Mouse (Mus musculus) layer of hippocampus, postnatal 14 days (tissue): ENCODE results near the gene Ms4a4b. TPM values are rescaled to one million over a fixed set of nuclear protein-coding genes. Genes with fewer than 3 reads are reported as not detected.
"Not testable (repeated sequence)": the region's sequence is repeated elsewhere in the genome, so short reads cannot be mapped to it uniquely, and the experiment has no call there.

Experiments
- DNase-seq, 2 experiments: peaks; one replicate each; pipeline ENCODE4 v3.0.0; 2021 to 2022; ENCODE audit warnings: low spot score in 2 of 2, mixed read lengths in 1 of 2
- total RNA-seq, 2 experiments: library from RNA; stranded (reverse); gene quantifications; 2 replicates each; pipeline ENCODE4 v1.2.3; 2021

Ms4a4b gene
- total RNA-seq, 2 experiments from 2014 or later: not detected

DNA sequence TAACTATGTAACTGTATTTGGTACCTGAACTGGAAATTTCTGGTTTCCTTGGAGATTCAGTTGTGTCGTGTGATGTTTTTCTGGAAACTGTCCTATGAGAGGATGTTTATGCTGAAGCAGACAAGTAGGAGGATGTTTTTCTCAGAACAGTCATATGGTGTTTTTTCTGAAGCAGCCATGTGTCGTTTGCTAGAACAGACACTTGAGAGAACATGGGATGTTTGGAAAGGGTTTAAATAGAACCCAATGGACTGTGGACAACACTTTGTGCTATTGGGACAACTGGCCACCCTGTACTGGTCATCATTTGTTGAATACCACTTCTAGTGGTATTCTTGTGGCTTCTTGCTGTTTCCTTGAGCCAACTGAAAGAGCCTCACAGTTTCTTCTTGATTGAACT, 42.4 kb downstream of the Ms4a4b start, which contains the start of gene Gm8369:
Gene Gm8369, plus strand, starts transcription at position 193 of the 400 bp plus-strand sequence.
- DNase-seq: peak; percentile 11 to 52

DNA sequence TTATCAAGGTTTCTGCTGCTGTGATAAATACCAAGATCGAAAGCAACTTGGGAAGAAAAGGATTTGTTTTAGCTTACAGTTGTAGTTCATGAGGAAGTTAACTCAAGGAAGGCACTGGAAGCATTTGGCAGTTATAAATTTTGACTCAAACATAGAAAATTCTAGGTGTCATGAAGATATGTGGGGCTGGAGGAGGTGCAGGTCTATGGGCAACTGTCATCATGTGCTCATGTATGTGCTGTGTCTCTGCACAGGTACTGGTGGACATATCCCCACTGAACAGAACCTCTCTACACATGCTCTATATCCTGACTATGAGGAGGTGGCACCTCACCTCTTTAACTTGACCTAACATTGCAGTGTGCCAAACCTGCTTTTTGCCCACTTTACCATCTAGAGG, 43.2 kb downstream of the Ms4a4b start:
- DNase-seq: no peak

DNA sequence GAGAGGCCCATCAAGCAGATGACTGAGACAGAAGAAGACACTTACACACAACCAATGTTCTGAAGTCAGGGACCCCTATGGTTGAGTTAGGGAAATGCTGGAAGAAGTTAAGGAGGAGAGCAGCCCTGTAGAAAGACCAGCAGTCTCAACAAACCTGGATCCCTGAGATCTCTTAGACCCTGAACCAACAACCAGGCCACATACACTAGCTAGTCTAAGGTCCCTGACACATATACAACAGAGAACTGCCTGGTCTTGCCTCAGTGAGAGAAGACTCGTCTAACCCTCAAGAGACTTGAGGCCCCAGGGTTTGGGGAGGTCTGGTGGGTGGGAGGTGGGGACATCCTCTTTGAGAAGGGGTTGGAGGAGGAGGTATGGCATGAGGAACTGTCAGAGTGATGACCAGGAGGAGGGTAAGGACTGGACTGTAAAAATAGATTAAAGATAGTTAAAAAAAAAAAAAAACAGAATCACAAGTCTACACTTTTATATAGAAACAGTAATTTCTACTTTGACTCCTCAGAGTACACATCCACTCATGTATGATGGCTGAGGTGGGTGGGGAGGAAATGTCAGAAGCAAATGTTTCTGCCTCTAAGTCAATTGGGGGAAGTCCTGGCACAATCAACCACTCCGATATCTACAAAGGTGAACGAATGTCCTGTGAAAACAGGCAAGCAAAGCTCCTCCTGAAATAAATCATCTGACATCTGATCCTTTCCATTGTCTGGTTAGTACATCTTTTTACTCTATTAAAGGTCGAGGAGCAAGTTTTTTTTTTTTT, 48.2 kb downstream of the Ms4a4b start:
- no peak for DNase-seq

DNA sequence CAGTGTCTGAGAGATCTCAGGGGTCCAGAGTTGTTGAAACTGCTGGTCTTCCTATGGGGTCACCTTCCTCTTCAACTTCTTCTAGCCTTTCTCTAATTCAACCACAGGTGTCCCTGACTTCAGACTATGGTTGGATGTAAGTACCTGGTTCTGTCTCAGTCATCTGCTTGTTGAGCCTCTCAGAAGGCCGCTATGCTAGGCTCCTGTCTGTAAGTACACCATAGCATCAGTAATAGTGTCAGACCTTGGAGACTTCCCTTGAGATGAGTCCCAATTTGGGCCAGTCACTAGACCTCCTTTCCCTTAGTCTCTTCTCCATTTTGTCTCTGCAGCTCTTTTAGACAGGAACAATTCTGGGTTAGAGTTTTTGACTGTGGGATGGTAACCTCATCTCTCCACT, 49.3 kb downstream of the Ms4a4b start:
- DNase-seq: no peak

DNA sequence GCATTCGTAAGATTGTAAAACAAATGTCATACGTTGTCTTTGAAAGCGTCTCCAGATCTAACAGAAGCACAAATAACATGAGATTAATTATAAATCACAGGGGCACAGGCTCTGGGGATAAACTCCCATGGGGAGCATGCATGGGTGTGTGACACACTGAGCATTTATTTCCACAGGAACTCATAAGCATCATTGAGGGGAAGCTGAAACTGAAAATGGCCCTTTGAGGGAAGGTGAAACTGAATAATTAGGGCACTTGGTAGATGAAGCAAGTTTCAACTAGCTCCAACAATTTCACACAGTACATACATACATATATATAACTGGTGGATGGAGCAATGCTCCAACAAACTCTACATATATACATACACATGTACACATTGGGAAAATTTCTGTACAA, 51.2 kb downstream of the Ms4a4b start:
- DNase-seq: no peak

DNA sequence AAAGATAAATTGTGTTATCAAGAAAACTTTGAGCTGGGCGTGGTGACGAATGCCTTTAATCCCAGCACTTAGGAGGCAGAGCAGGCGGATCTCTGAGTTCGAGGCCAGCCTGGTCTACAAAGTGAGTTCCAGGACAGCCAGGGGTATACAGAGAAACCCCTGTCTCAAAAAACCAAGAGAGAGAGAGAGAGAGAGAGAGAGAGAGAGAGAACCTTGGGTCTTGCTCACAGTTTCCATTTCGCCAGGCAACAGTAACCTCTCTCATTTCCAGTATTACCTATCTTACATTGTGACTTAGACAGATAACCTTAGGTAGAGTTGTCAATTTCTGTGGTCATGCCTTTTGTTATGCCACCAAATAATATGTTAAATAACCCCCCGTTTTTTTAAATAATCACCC, 53.0 kb downstream of the Ms4a4b start:
- DNase-seq: no peak

DNA sequence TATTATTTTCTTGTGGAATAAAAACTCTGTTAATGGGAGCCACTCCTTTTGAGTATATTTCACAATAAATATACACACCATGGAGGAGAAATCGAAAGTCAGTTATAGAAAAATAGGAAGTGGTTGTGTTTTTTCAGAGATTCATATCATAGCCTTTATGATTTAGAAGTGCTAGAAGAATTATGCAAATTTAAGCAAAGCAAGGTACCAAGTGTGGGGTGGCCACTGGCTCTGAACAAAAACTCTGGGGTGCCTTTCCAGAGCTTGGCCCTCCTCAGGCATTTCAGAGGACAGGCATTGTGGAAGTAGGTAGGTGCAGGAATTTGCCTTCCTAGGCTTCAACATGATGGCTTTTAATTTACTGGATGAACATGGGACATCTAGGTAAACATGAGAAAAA, 53.9 kb downstream of the Ms4a4b start:
- DNase-seq: not testable (repeated sequence)

DNA sequence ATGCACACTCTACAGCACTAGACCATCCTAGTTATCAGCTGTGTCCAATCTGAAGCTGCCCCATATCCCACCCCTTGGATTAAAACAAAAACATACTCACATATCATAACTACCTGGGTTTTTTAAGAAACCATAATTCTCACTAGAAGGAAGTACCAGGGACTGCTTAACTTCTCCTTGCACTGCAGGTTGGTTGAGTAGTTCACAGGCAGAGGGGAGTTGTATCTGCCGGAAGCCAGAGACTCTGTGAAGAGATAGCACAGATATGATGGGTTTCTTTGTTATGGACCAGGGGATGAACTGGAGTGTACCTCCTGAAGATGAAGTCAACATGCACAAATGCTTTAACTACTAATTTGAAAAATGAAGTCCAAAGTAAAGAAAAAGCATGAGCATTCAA, 57.4 kb downstream of the Ms4a4b start:
- no peak for DNase-seq

DNA sequence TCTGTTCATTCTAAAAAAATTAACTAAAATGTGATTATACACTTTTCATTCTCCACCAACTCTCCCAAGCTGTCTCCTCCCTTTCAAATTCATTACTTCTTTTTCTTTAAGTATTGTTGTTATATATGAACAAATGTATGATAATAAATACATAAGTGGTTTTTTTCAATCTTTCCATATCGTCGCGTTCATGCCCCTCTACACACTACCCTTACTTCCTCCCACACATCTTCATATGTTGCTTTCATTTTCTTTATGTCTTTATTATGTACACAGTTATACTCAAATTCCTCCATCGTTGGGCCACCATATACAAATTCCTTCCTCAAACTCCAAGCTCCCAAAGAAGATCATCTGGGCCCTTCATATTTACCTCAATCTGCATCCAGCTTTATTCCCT, 58.0 kb downstream of the Ms4a4b start:
- no peak for DNase-seq

DNA sequence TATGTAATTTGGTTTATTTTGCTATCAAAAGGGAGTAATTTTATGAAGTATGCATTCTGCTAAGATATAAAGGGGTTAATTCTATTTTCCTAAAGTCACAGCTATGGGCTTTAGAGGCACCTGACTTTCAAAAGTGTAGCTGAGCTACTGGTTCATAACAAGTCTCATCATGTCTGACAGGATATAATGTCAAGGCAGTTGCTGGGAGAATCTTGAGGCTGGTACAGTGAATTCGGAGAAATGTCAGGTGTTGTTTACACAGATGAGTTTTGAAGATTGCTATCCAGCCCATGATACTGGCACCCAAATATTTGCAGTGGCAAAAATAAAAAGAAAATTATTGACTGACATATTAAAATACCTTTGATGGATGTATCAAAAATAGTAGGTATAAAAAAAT, 61.5 kb downstream of the Ms4a4b start:
- no peak for DNase-seq

DNA sequence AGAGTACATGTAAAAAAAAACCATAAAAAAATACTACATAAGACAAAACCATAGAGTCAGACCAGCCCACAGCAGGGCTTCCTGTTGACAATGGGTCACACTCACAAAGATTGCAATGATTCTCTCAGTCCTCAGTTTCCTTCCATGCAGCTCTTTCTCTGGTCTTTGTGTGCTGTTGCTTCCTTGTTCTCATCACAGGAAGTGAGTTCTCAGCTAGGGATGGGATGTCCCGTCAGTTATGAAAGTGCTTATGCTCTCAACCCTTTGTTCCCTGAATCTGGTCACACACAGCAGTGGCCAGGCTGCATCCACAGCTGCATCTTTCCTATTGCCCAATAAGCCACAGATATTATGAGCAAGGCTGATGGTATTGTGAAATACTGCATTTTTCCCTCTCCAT, 70.1 kb downstream of the Ms4a4b start:
- no peak for DNase-seq

DNA sequence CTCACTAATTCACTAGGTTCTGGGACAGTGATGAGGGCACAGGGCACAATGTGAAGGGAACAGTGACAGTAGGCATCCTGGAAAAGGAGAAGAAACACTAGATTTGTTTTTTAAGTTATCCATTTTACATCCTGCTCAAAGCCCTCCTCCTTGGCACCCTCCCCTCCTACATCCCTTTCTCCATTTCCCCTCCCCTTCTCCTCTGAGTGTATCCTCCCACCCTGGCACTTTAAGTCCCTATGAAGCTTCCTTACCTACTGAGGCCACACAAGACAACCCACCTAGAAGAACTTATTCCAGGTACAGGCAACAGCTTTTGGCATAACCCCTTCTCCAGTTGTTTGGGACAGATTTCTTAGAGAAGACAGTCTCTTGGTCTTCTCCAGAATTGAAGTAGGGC, 72.9 kb downstream of the Ms4a4b start, which contains the start of gene Ms4a6b:
Gene Ms4a6b, plus strand, starts transcription at position 267 of the 400 bp plus-strand sequence.
- DNase-seq: no peak

Other genes with a start within 250 kb of the Ms4a4b start
- gene Ms4a13, start 246.8 kb upstream of the Ms4a4b start, total RNA-seq: not detected
- gene Ms4a12, start 211.1 kb upstream of the Ms4a4b start, total RNA-seq: not detected
- gene Ms4a1, start 177.3 kb upstream of the Ms4a4b start, total RNA-seq: not detected
- not detected for gene Ms4a5, start 159.7 kb upstream of the Ms4a4b start, total RNA-seq
- gene Ms4a14, start 129.1 kb upstream of the Ms4a4b start, total RNA-seq: not detected
- gene Ms4a7, start 107.4 kb upstream of the Ms4a4b start, total RNA-seq: under 1 TPM; 0.28 to 0.69 TPM
- gene Ms4a4a, start 68.0 kb upstream of the Ms4a4b start, total RNA-seq: 1 to 10 TPM in 1 of 2 experiments, under 1 TPM in 1; 0.64 to 1.6 TPM
- not detected for gene Ms4a4c, start 38.8 kb upstream of the Ms4a4b start, total RNA-seq
- gene Ms4a6c, start 25.8 kb downstream of the Ms4a4b start, total RNA-seq: 1 to 10 TPM; 1.9 to 2.0 TPM
- gene Gm8369, start 42.4 kb downstream of the Ms4a4b start, total RNA-seq: under 1 TPM in 1 of 2 experiments, not detected in 1; 0.55 TPM
- gene Ms4a6b, start 73.0 kb downstream of the Ms4a4b start, total RNA-seq: 1 to 10 TPM; 2.4 to 2.5 TPM
- not detected for gene Ms4a4d, start 93.2 kb downstream of the Ms4a4b start, total RNA-seq
- gene Ms4a6d, start 161.3 kb downstream of the Ms4a4b start, total RNA-seq: 1 to 10 TPM in 1 of 2 experiments, under 1 TPM in 1; 0.81 to 1.2 TPM
- not detected for gene Ms4a2, start 180.2 kb downstream of the Ms4a4b start, total RNA-seq
- not detected for gene Ms4a3, start 197.3 kb downstream of the Ms4a4b start, total RNA-seq
- not detected for gene Oosp2, start 217.0 kb downstream of the Ms4a4b start, total RNA-seq
- not detected for gene Oosp1, start 247.6 kb downstream of the Ms4a4b start, total RNA-seq